ENCODE assay signal across 9 mouse cellular contexts in the genomic region with DNA sequence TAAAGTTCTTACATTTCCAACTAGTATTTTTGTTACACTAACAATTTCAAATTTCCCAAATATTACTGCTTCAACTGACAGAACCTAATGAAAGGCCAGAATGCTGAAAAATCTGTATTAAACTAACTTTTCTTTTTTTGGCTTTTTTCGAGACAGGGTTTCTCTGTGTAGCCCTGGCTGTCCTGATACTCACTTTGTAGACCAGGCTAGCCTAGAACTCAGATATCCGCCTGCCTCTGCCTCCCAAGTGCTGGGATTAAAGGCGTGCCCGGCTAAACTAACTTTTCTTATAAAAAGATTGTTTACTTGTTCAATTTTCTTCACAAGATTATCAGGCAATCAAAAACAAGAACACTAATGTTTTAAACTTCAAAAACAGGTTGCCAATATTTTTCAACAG. TPM values are rescaled to one million over a fixed set of nuclear protein-coding genes. Genes with fewer than 3 reads are reported as not detected.
DNase-seq lines count a peak whose midpoint lies in the region; ATAC-seq and TF ChIP-seq lines count a peak whose summit lies in the region.
"Had no signal": no experiment of that assay in that cellular context is flagged by ENCODE, and none has a peak within 500 bp of the region (broad histone marks: within the 10 kb centered on the region; RNA-seq: fewer than 3 reads in every experiment).

No protein-coding gene starts in this region.

- peak; percentile 81 for DNase-seq in heart, adult 11 months
- DNase-seq in heart, postnatal 10 days, result no peak
- DNase-seq in liver, postnatal 0 days, result no peak
- DNase-seq in urinary bladder, adult 18-20 months (ENCODE audit: low spot score in 2 of 2), result no peak
- DNase-seq in ovary, postnatal 36 days (ENCODE audit: low spot score), result no peak
- DNase-seq in thymus, postnatal 10 days (ENCODE audit: low spot score in 2 of 2), result no peak
- DNase-seq: cerebellum, adult 8-10 months had no signal

- 0 out of 2 replicates have a peak, but pooled peaks cover 5% of the 10 kb centered on the region for H3K27me3 ChIP-seq in E14TG2a.4 (ENCODE audit: insufficient read depth, low read length)
- no peaks in the 10 kb centered on the region for H3K27me3 ChIP-seq in heart, embryonic 16.5 days (ENCODE audit: control insufficient read depth, insufficient read depth, low read length)
- no peaks in the 10 kb centered on the region for H3K27me3 ChIP-seq in liver, postnatal 0 days (ENCODE audit: insufficient read depth, low read length)

- no peak for TF ChIP-seq EP300 in liver, postnatal 0 days (IDR thresholded peaks at IDR 0.05; ENCODE audit: low read depth)

- ATAC-seq in heart, embryonic 16.5 days (replicated peaks; ENCODE audit: extremely low read depth, insufficient read depth, low FRiP score), result no peak
- ATAC-seq in liver, postnatal 0 days, result no peak

- intact Hi-C loops in heart, postnatal 10 days (cut with DNase I), result loop anchor here (2.0 kb wide), 1 partner anchor 16 kb away; no protein-coding TSS in a partner anchor

- peaks cover 18% of the 10 kb centered on the region; the same call in 1 of the 2 replicates for H3K36me3 ChIP-seq in E14TG2a.4 (ENCODE audit: insufficient read depth, low read length)
- no peaks in the 10 kb centered on the region for H3K36me3 ChIP-seq in heart, embryonic 16.5 days (ENCODE audit: control insufficient read depth, insufficient read depth)
- H3K36me3 ChIP-seq in liver, postnatal 0 days (replicated peaks; ENCODE audit: insufficient read depth, low read length), result no peaks in the 10 kb centered on the region

- peak overlapping the region; percentile 95 for H3K4me3 ChIP-seq in E14TG2a.4 (replicated peaks; ENCODE audit: low read length)
- peak overlapping the region; percentile 83 for H3K4me3 ChIP-seq in heart, embryonic 16.5 days (ENCODE audit: low read length)
- H3K4me3 ChIP-seq in liver, postnatal 0 days (ENCODE audit: low read depth, low read length), result peak overlapping the region; percentile 84

- no peak for TF ChIP-seq CTCF in E14TG2a.4 (conservative IDR thresholded peaks at IDR 0.05; ENCODE audit: low read length)
- TF ChIP-seq CTCF in liver, postnatal 0 days (IDR thresholded peaks at IDR 0.05; ENCODE audit: low read depth), result no peak

- peak overlapping the region; percentile 99 for H3K27ac ChIP-seq in heart, embryonic 16.5 days (ENCODE audit: low read length)
- peak overlapping the region; percentile 98 for H3K27ac ChIP-seq in liver, postnatal 0 days (ENCODE audit: low read depth)

- 29% methylated on average over 4 of the region's 4 CpGs for WGBS in heart, embryonic 16.5 days
- WGBS in liver, postnatal 0 days (ENCODE audit: insufficient replicate concordance), result 35% methylated on average over 4 of the region's 4 CpGs

- H3K9ac ChIP-seq in heart, embryonic 16.5 days (ENCODE audit: low read length), result peak overlapping the region; percentile 95
- peak overlapping the region; percentile 91 for H3K9ac ChIP-seq in liver, postnatal 0 days (replicated peaks)

- peaks cover 59% of the 10 kb centered on the region for H3K4me1 ChIP-seq in E14TG2a.4 (replicated peaks; ENCODE audit: low read depth, low read length)
- peaks cover 34% of the 10 kb centered on the region for H3K4me1 ChIP-seq in heart, embryonic 16.5 days (ENCODE audit: control insufficient read depth, insufficient read depth, low read length)
- peaks cover 21% of the 10 kb centered on the region for H3K4me1 ChIP-seq in liver, postnatal 0 days (ENCODE audit: insufficient read depth)

- H3K4me2 ChIP-seq in heart, embryonic 16.5 days (ENCODE audit: low read depth, low read length), result peak overlapping the region; percentile 72
- H3K4me2 ChIP-seq in liver, postnatal 0 days (ENCODE audit: low read depth, low read length), result peak overlapping the region; percentile 75

- H3K9me3 ChIP-seq in E14TG2a.4 (ENCODE audit: low read length), result no peaks in the 10 kb centered on the region
- H3K9me3 ChIP-seq in heart, embryonic 16.5 days (replicated peaks; ENCODE audit: control insufficient read depth, low read length), result no peaks in the 10 kb centered on the region
- no peaks in the 10 kb centered on the region for H3K9me3 ChIP-seq in liver, postnatal 0 days (ENCODE audit: low read length)

RNA-seq across cellular contexts. Expression of gene A830005F24Rik, which starts 31.5 kb away (rescaled TPM):
- not detected for total RNA-seq in heart, postnatal 10 days (2021)
- polyA plus RNA-seq in heart, embryonic 16.5 days (2015; fragmentation: Nextera tagmentation; extraction: Ambion mirVana), result 0.46 and 0.74 TPM in 2 replicates
- polyA plus RNA-seq in liver, postnatal 0 days (2015; fragmentation: Nextera tagmentation; extraction: Ambion mirVana), result 0.14 and 0.19 TPM in 2 replicates

RNA-seq across cellular contexts. Expression of gene Zfp169, which starts 31.6 kb away (rescaled TPM):
- total RNA-seq in heart, postnatal 10 days (2021), result 1 to 10 TPM; 5.1 to 6.7 TPM
- polyA plus RNA-seq in heart, embryonic 16.5 days (2015; fragmentation: Nextera tagmentation; extraction: Ambion mirVana), result 2.3 and 2.5 TPM in 2 replicates
- polyA plus RNA-seq in liver, postnatal 0 days (2015; fragmentation: Nextera tagmentation; extraction: Ambion mirVana), result 0.56 and 0.59 TPM in 2 replicates
